Mouse (Mus musculus) left cerebral cortex, adult 8-10 months (tissue): ENCODE results near the gene Cog7. TPM values are rescaled to one million over a fixed set of nuclear protein-coding genes. Genes with fewer than 3 reads are reported as not detected.
A peak's percentile ranks its signal among the peaks of the same experiment; 100 is the strongest.

Source experiments
- DNase-seq, 2 experiments: peaks; one replicate each; pipeline ENCODE4 v3.0.0; 2022; ENCODE audit warnings: low spot score in 2 of 2
- total RNA-seq, 4 experiments: library from RNA; stranded (reverse); gene quantifications; 2 replicates each; pipeline ENCODE4 v1.2.4; 2022

Gene Cog7
- total RNA-seq, 4 experiments from 2014 or later: 45.4 to 51.0 (median 48.1) TPM

DNA sequence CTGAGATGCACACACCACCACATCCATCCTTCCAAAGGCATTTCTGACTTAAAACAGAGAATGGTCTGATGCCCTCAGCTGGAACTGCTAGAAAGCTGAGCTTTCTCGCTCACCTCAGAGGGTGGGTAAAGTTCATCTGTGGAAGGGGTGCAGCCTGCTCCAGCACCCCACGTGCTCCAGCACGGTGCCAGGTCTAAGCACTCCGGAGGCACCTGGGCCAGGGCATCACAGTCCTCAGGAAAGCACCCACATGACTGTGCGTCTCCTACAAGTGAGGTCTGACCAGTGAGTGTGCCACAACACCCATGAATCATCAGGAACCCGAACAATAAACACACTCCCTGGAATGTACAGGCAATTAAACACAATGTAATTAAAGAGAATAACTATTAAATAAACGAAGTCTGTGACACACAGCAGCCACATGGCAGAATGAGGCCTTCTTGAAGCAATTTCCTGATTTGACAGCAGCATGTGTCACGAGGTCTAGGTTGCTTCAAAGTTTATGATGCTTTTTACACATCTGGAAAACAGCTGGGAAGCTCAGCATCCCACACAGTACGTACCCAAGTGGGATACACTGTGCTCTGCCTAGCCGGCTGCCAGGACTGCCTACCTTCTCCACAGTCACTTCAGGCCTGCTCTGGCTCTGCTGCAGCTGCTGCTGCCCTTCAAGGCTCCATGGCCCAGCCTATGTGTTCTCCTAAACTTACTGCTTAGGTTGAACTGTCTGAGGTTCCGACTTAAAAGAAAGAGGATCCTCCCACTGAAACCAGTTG is 26.4 kb downstream of the Cog7 start:
- DNase-seq: no peak

DNA sequence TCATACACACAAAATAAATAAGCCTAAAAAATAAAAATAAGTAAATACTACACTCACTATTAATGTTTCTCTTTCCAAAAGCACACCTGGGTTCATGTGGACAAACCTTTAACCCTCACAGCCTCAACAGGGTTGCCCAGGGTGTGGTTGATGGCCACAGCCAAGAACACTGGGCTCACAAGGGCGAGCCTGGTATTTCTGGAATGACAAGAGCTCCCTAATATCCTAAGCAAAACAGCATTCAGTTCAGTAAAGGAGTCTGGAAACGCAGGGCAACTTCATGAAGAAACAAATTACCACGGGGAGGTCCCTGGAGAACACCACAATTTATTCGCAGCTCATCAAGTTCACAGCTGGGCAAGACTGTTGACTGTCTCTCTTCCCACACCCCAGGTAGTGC is 34.0 kb downstream of the Cog7 start:
- DNase-seq: no peak

DNA sequence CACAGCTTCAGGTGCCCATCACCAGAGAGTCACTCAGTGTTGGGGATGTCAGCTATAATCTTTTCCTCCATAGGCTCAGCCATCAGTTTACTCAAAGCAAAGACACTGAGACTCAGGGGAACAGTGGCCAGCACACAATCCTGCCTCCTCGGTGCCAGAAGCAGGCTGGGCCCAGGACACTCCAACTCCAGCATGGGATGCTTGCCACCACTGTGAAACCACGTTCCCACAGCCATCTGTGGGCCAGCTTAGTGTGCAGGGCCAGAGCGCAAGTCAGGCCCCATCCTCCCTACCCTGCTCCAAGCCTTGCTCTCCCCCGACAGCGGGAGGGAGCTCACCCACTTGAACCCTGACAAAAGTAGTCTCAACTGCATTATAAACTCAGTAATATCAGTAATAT is 35.3 kb downstream of the Cog7 start:
- no peak for DNase-seq

DNA sequence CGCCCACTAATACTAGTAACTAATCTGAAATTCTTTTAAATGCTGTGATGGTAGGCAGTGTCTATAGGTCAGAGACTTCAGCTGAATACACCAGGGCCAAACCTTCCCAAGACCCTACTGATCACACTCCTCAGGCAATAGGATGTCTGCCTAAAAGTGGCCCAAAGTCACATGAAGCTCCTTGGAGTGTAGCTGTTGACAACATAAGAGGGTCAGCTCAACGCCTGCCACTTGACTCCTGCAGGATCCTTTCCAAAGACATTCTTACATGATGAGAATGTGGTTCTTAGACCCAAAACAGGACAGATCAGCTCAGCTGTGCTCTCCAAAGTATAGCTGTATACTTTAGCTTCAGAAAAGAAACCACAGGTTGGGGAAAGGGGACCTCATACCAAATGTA is 39.1 kb downstream of the Cog7 start:
- DNase-seq: no peak

DNA sequence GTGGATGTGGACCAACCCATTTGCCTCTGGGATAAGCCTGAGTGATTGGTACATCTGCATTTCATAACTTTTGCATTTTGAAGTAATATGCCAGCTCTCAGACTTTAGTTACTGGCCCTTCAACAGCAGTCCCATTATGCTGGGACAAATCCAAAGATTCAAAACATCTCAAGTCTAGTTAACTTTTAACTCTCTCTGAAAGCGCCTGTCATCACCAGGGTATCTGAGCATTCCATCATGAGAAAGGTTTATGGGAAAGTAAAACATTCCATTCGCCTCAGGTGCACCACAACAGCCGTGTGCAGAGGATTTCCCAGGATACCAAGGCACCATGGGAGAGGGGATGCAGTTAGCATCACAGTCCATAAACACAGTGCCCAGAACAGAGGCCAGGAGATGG is 39.9 kb downstream of the Cog7 start:
- DNase-seq: no peak

DNA sequence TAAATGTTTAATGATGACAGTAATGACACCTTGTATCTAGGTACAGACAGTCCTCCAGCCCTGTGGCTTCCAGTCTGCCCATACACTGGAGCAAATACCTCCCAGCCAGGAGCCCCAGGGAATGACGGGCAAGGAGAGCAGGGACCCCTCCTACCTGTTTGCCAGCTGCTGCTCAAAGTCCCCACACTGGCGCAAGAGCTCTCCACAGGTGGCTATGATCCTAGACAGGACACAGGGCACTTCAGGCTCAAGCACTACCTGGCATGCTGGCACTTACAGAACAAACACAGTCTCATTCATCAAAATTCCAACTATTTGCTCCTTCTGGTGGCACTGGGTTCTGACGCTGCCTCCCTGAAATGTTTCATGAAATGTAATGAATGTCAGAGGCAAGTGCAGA is 40.5 kb downstream of the Cog7 start:
- DNase-seq: no peak

DNA sequence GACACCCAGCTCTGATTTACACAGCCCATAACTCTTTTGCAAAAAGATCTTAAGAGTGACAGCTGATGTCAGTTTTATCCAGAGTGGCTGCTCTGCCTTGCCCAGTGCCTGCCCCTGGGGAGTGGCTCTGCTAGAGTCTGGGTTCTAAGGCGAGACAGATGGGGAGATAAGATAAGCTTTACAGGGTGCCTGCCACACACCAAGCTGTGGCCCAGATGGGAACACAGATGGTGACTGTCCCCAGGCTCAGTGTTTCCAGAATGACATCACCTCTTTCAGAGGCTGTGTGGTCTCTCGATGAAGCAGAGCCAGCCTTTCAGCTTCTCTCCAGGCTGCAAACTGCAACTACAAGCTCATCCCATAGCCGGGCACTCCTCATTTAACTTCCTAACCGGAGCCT is 41.8 kb downstream of the Cog7 start:
- DNase-seq: peak; percentile 29 to 84

DNA sequence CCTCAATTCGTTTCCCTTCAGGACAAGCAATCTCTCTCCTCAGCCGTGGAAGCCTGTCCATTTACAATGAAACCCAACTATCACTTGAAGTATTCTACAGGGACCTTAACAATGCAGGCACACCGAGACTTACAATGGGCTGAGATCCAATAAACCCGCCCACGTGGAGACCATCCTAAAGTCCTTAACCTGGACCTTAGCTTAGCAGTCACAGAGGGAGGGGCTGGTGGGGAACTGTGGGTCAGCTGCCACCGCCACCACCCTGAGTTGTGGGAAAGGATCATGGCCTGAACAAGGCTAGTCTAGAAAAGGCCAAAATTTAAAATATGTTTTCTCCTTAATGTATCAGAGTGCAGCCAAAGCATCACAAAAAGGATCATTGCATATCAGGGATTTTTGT is 42.3 kb downstream of the Cog7 start:
- no peak for DNase-seq

DNA sequence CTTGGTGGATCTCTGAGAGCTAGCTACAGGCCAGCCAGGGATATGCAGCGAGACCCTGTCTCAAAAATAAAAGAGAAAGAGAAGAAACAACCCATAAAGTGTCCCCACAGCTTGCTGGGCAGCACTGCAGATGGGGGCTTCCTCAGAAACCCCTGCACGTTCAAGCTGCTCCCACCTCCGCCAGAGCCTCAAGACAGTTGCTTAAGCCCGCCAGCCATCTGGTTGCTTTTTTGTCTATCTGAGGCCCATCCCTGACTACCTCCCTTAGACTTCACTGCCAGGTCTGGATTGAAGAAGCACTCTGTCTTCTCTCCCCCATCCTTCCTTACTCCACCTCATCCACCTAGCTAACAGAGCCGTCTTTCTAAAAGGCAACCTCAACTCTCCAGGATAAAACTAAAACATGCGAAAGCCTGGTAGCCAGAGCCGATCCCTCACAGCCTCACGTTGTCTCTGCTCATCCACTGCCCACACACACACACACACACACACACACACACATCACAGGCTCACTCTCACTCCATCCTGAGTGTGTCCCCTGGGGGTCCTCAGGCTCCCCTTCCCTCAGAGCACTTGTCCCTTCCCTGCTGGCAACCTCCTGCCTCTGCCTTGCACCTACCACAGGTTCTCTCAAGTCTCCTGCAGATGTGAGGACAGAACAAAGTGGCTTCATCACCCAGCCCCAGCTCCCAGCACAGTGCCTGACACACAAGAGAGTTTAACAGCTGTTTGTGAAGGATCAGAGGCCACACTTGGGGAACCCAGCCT is 43.2 kb downstream of the Cog7 start:
- DNase-seq: no peak

DNA sequence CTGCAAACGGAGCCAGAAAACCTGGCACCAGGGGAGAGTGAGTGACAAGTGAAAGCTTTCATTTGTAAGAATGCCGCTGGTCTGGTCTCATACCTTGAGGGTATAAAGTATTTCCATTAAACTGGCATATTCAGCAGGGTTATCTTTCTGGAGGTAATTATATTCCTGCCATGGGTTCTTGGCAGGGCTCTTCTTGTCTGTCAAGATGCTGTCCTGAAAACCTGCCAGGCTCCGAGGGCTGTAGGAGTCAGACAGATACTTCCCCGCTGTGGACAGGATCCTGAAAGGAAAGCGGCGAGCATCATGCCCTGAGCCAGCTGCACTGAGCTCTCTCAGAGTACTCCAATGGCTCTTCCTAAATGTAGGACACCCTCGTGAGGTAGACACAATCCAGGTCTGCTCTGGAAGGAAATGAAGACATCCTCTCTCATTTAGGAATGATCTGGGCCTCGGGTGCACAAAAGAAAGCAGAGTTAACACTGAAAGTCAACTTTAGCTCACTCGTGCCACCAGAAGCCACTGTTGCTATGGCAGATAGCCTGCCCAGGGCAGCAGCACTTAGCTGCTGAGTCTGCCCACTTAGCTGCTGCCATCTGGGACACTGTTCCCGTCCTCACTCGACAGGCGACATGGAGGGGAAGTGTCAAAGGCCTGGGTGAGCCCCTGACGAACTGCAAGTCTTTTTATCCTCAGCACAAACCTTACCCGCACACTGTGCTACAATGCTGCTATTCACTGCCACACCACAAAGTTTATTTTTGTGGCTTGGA is 44.5 kb downstream of the Cog7 start:
- no peak for DNase-seq

DNA sequence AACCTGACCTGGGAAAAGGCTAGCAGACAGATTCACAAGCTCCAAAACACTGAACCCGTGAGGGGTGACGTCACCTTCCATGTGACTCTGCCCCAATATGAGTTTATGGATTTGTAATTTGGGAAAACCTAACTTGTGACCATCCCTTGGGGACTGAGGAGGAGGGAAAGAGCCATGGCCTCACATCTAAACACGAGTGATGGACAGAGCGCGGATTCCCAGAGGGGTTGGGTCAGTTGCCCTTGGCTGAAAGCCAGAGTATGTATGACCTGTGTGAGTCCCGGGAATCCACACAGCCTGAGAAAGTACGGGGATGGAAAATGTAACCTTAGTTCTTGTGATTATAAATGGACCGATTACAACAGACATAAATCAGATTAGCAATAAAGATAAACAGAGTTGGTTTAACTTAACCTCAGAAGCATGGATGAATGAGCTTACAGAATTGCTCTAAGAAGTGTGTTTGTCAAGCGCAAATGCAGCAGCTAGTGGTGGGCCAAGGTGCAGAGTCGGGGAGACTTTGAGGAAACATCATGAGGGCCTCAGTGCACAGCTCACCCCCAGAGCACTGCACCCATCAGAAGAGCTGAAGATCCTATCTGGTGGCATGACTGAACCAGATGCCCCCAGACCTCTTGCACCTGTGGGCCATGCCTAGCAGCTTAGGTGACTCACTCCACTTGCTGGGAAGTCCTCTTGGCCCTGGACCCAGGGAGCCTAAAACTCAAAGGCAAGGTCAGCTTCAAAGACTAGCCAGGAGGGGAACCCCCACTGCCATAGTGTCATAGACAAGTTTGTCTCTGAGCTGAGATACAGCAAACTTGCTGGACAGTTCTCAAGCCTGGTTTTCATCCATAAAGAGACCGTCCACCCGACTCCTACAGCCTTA is 45.4 kb downstream of the Cog7 start:
- no peak for DNase-seq

DNA sequence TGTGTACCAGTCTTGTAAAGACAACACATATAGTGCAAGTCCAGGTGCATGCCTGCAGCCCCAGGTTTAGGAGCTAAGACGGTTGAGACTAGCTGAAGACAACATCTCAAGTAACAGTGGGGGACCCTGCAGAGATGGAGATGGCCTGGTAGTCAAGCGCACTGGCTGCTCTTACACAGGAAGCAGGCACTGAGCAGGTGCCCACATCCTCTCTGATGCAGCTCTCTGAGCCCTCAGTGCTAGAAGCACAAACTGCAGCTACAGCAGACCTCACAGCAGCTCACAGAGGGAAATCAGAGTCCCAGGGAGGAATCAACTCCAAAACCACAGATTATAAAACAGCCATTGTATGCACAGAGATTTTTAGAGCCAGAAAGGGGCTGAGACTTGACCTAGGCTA is 47.2 kb downstream of the Cog7 start:
- no peak for DNase-seq

- no peak for DNase-seq
Measured at GRCm38 (mm10) chr7:121933675-121934074, 47.8 kb downstream of the Cog7 start.

DNA sequence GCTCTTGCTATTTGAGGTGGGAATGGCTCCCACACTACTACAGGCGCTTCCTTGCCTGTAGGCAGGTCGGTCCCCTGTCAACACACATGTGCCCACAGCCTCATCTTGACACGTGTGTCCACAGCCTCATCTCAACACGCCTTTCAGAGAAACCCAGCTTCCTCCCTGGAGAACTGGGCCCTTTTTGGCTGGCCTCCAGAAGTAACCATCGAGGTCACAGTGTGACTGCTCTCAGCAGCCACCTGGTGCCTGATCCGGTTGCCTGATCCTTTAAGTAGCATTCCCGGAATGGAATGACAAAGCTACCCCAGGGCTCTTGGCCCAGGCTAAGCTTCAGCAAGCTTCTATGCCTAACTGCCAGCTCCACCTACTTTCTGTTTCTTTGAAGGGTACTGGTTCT is 50.3 kb downstream of the Cog7 start:
- DNase-seq: no peak

- DNase-seq: no peak
Measured at GRCm38 (mm10) chr7:121927882-121928281, 53.6 kb downstream of the Cog7 start.

GRCm38 (mm10) chr7:121924361-121924760 is 57.1 kb downstream of the Cog7 start:
- no peak for DNase-seq

DNA sequence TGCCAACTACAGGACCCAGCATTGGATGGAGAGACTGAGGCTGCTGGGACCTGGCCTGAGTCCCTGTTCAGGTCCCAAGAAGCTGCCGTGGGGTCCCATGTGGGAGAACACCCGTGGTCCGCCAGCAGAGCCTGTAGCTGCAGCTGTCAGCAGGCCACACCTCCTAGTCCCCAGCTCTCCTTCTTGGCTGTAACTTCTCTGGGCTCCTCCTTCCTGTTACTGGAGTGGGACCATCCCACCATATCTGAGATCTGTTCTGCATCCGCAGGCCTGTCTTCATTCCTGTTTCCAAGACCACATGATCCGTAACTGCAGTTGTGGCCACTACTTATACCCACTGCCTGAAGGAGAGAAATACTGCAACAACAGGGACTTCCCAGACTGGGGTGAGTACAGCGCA is 67.6 kb downstream of the Cog7 start:
- no peak for DNase-seq

DNA sequence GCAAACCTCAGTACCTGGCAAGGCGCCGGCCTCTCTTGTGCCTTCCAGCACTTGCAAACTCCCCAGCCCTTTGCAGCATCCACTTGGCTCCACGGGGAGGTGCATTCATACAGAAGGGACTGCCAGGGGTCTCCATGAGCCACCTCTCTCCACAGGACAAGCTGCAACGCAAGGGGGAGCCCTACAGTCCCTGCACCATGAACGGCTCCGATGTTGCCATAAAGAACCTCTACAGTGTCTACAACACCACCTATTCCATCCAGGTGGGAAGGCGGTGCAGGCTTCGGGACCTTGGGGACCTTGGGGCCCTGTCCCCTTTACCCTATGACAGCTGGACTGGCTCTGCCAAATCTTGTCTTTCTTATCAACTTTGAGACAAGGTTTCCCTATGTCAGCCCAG is 69.3 kb downstream of the Cog7 start:
- DNase-seq: no peak

- no peak for DNase-seq
Measured at GRCm38 (mm10) chr7:121906879-121907278, 74.6 kb downstream of the Cog7 start.

DNA sequence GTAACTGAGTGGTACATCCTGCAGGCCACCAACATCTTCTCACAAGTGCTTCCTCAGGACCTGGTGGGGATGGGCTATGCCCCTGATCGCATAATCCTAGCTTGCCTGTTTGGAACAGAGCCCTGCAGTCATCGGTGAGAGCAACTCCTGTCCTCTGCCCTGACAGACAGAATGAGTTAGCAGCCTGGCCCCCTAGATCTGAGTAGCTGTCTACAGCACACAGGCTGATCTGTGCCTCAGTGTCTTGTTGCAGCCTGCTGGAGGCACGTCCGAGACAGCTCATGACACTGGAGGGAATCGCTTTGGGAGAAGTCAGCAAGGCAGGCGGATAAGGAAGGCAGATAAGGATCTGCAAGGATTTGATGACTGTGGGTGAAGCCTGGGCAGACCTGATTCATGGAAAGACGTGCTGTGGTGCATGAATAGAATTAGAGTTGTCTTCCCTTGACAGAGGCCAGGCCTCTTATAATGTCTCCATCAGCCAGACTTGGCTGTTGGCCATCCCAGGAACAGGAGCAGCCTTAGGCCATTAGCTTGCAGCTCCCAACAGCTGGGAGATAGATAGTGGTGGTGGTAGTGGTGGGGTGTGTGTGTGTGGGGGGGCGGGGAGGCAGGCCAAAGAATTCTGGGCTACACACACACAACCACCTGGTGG is 78.6 kb downstream of the Cog7 start:
- no peak for DNase-seq

- DNase-seq: no peak
Measured at GRCm38 (mm10) chr7:121899940-121900339, 81.6 kb downstream of the Cog7 start.
